Mouse (Mus musculus): ENCODE measurements at regions not wholly inside any gene's neighbourhood (a gene's known extent, or its start where the extent isn't known, plus 50 kb on each side); places are given as distances from the start of the nearest gene placed in this dataset.

DNA sequence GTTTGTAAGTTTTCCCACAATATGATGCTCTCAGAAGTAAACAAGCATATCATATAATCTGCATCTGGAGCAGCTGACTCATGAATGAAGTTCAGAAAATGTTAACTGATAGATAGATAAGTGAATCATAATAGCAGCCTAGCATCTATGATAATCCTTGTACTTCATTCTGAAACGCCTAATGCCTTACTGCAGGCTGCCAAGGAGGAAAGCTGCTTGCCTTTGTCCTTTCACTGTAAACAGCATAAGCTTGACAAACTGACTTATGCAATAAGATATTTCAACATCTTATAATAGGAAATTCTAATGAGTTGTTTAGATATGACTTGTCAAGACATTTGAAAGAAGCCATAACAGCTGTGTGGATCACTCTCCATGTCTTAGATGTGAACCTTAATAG lies 920.3 kb upstream of the Gm7489 start:
- TF ChIP-seq CTCF (IDR thresholded peaks at IDR 0.05; ENCODE audit: extremely low read depth, insufficient read length, insufficient replicate concordance, low read depth, low read length), result no peak
- TF ChIP-seq POLR2A (IDR thresholded peaks at IDR 0.05; ENCODE audit: low read depth, low read length), result no peak

Data from small intestine, adult 2 months (tissue).